Mouse (Mus musculus) CH12.LX (cell line): ENCODE results near the gene Gm45623. TPM values are rescaled to one million over a fixed set of nuclear protein-coding genes. Genes with fewer than 3 reads are reported as not detected.

Experiments
- DNase-seq: peaks from one replicate; pipeline ENCODE4 v3.0.0-alpha.2; 2013; ENCODE audit errors: extremely low read depth
- H3K27ac ChIP-seq: 2 replicates; pipeline ENCODE4 v1.5.1; 2012; ENCODE audit warnings: low read depth, mild to moderate bottlenecking, control low read depth, moderate library complexity; ENCODE audit not compliant: insufficient read depth
- H3K27me3 ChIP-seq: replicated peaks from 2 replicates; pipeline ENCODE3; 2012; ENCODE audit warnings: inconsistent platforms
- H3K36me3 ChIP-seq, 2 experiments: replicated peaks in 1 of 2; 2 replicates each; pipeline versions ENCODE3 to v1.6.1; 2012; ENCODE audit warnings: inconsistent platforms in 1 of 2, low read length in 1 of 2, mild to moderate bottlenecking in 1 of 2, mixed read lengths in 1 of 2, moderate library complexity in 1 of 2; ENCODE audit not compliant: control insufficient read depth in 1 of 2, insufficient read depth in 1 of 2
- H3K4me1 ChIP-seq, 2 experiments: 2 replicates each; pipeline ENCODE4 v1.6.1; 2012; ENCODE audit warnings: inconsistent platforms in 1 of 2, moderate library complexity in 1 of 2; ENCODE audit not compliant: insufficient read depth in 2 of 2, control insufficient read depth in 1 of 2
- H3K4me2 ChIP-seq: 2 replicates; pipeline ENCODE4 v1.6.1; 2012; ENCODE audit warnings: low read depth, mild to moderate bottlenecking, control low read depth; ENCODE audit not compliant: poor library complexity, insufficient read depth, severe bottlenecking
- H3K4me3 ChIP-seq, 3 experiments: fragments of 150-350 bp in 1 of 3; sonication (generic) in 1 of 3; replicated peaks in 1 of 3; 2 replicates each; pipeline versions ENCODE3 to v1.5.1; 2011 to 2012; ENCODE audit warnings: low read depth in 2 of 3, low read length in 2 of 3, mild to moderate bottlenecking in 2 of 3, moderate library complexity in 2 of 3, control low read depth in 1 of 3, improper control_type of control experiment in 1 of 3, inconsistent platforms in 1 of 3, mixed read lengths in 1 of 3; ENCODE audit not compliant: poor library complexity in 1 of 3
- H3K79me2 ChIP-seq: replicated peaks from 2 replicates; pipeline ENCODE4 v1.6.1; 2012; ENCODE audit warnings: mild to moderate bottlenecking, moderate library complexity; ENCODE audit not compliant: control insufficient read depth, poor library complexity, insufficient read depth, severe bottlenecking; ENCODE audit errors: extremely low read depth
- H3K9ac ChIP-seq: 2 replicates; pipeline ENCODE4 v1.6.1; 2012; ENCODE audit warnings: low read depth, mild to moderate bottlenecking, control low read depth, moderate library complexity; ENCODE audit not compliant: insufficient read depth
- H3K9me3 ChIP-seq: replicated peaks from 2 replicates; pipeline ENCODE3; 2012; ENCODE audit warnings: low read length, inconsistent platforms, mixed read lengths
- CHD2 ChIP-seq: IDR thresholded peaks from 2 replicates; pipeline ENCODE4 v1.6.1; 2011; ENCODE audit warnings: low read length, improper control_type of control experiment
- CTCF ChIP-seq, 2 experiments: IDR thresholded peaks in 1 of 2; conservative IDR thresholded peaks in 1 of 2; 2 replicates each; pipeline ENCODE4 v1.5.1; 2011 to 2012; ENCODE audit warnings: low read depth in 2 of 2, low read length in 2 of 2, improper control_type of control experiment in 1 of 2, inconsistent platforms in 1 of 2, mild to moderate bottlenecking in 1 of 2, moderate library complexity in 1 of 2
- E2F4 ChIP-seq: IDR thresholded peaks from 2 replicates; pipeline ENCODE4 v1.6.1; 2011; ENCODE audit warnings: low read depth, low read length, improper control_type of control experiment; ENCODE audit not compliant: insufficient replicate concordance
- ELF1 ChIP-seq: IDR thresholded peaks from 2 replicates; pipeline ENCODE4 v1.6.1; 2014; ENCODE audit warnings: low read depth, mild to moderate bottlenecking, inconsistent platforms, low read length, improper control_type of control experiment
- IRF4 ChIP-seq: IDR thresholded peaks from 2 replicates; pipeline ENCODE4 v1.6.1; 2014; ENCODE audit warnings: low read depth, mild to moderate bottlenecking, inconsistent platforms, low read length, improper control_type of control experiment
- JUN ChIP-seq: IDR thresholded peaks from 2 replicates; pipeline ENCODE4 v1.6.1; 2011; ENCODE audit warnings: low read depth, mild to moderate bottlenecking, low read length, improper control_type of control experiment, moderate library complexity; ENCODE audit not compliant: insufficient read depth
- JUND ChIP-seq: conservative IDR thresholded peaks from 2 replicates; pipeline ENCODE4 v1.6.1; 2011; ENCODE audit warnings: low read depth, low read length, improper control_type of control experiment
- POLR2AphosphoS2 ChIP-seq: IDR thresholded peaks from 2 replicates; pipeline ENCODE4 v1.6.1; 2011; ENCODE audit warnings: low read depth, low read length, improper control_type of control experiment
- RAD21 ChIP-seq: IDR thresholded peaks from 2 replicates; pipeline ENCODE4 v1.6.1; 2011; ENCODE audit warnings: low read depth, mild to moderate bottlenecking, low read length, improper control_type of control experiment, moderate library complexity
- SIN3A ChIP-seq: IDR thresholded peaks from 2 replicates; pipeline ENCODE4 v1.6.1; 2012; ENCODE audit warnings: low read length, improper control_type of control experiment, inconsistent platforms
- SMC3 ChIP-seq: IDR thresholded peaks from 2 replicates; pipeline ENCODE4 v1.6.1; 2011; ENCODE audit warnings: low read depth, low read length, improper control_type of control experiment
- UBTF ChIP-seq: IDR thresholded peaks from 2 replicates; pipeline ENCODE4 v1.6.1; 2012; ENCODE audit warnings: low read depth, mild to moderate bottlenecking, inconsistent platforms, low read length, improper control_type of control experiment, moderate library complexity
- USF1 ChIP-seq: IDR thresholded peaks from 2 replicates; pipeline ENCODE4 v1.6.1; 2014; ENCODE audit warnings: low read depth, mild to moderate bottlenecking, inconsistent platforms, low read length, improper control_type of control experiment
- USF2 ChIP-seq: conservative IDR thresholded peaks from 2 replicates; pipeline ENCODE4 v1.6.1; 2011; ENCODE audit warnings: low read depth, low read length, improper control_type of control experiment
- dilution Hi-C: fragments of 300-500 bp; cut with MboI; formaldehyde crosslinking; loops from 2 replicates; pipeline ENCODE4 v1.14.3; 2020; ENCODE audit warnings: low sequenced_read_pairs; ENCODE audit not compliant: extremely low pct_unique_long_range_greater_than_20kb, extremely low pct_ligation_motif_present
- in situ Hi-C: fragments of 300-500 bp; cut with MboI; formaldehyde crosslinking; loops from 3 replicates; pipeline ENCODE4 v1.14.3; 2019; ENCODE audit warnings: low sequenced_read_pairs, low pct_ligation_motif_present, low pct_unique_long_range_greater_than_20kb, mixed read lengths
- polyA plus RNA-seq: library from polyadenylated mRNA; unstranded; fragments of >175 nt; gene quantifications from 2 replicates; pipeline ENCODE4 v1.2.1, GENCODE M21; 2012; ENCODE audit warnings: low read depth; ENCODE audit not compliant: insufficient read length
- total RNA-seq, 2 experiments: library from RNA; depleted of rRNA; stranded (reverse); fragments of 300-350 nt in 1 of 2; fragments of >200 nt in 1 of 2; gene quantifications; 2 replicates each; pipeline ENCODE4 v1.2.3; 2012 to 2014

Gene Gm45623
- total and polyA plus RNA-seq, 3 experiments = not detected

DNA sequence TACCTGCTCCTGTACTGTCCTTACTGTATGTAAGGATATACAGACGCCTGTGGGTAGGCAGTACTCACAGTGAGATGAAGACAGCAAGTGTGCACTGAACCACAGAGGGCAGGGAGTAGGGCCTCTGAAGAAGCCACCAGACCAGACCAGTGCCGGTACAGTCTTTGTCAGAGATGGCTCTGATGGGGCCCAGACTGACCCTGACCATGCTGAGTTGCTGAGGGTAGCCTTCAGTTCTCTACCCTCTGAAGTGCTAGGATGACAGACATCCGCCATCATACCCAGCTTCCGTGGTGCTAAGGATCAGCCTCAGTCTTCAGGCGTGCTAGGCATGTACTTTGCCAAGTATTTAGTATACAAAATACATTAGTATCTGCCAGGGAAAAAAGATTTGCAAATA, 14.1 kb downstream of the Gm45623 start:
- Histone ChIP-seq H3K36me3 (peaks cover 20 to 64% of the 10 kb centered on the region in 2 experiments), H3K27ac (no peak overlapping the region), H3K4me1 (no peaks in the 10 kb centered on the region), H3K4me3 (no peak overlapping the region), H3K9ac (no peak overlapping the region), H3K4me2 (no peak overlapping the region), H3K79me2 (no peaks in the 10 kb centered on the region), H3K27me3 (no peaks in the 10 kb centered on the region), H3K9me3 (no peaks in the 10 kb centered on the region)
- TF ChIP-seq ELF1 (no peak), IRF4 (no peak), CHD2 (no peak), USF2 (no peak), JUN (no peak), CTCF (conservative IDR thresholded peaks at IDR 0.05 in 1 of 2, IDR thresholded peaks at IDR 0.05 in 1 of 2; ENCODE audit: low read depth in 2 of 2, low read length in 2 of 2) (no peak)
- in situ Hi-C loops = no loop called here
- dilution Hi-C loops = no loop called here
- DNase-seq = no peak

GRCm38 (mm10) chr13:56735212-56735875, 18.3 kb downstream of the Gm45623 start:
- Histone ChIP-seq H3K4me3 (no peak overlapping the region), H3K36me3 (peaks cover 38 to 84% of the 10 kb centered on the region in 2 experiments), H3K27me3 (no peaks in the 10 kb centered on the region), H3K79me2 (no peaks in the 10 kb centered on the region), H3K9ac (no peak overlapping the region), H3K4me1 (no peaks in the 10 kb centered on the region), H3K4me2 (no peak overlapping the region), H3K27ac (no peak overlapping the region), H3K9me3 (no peaks in the 10 kb centered on the region)
- in situ Hi-C loops (no loop called here), dilution Hi-C loops (no loop called here)
- TF ChIP-seq SIN3A = no peak
- TF ChIP-seq RAD21 = peak; percentile 52
- TF ChIP-seq E2F4 = no peak
- no peak for TF ChIP-seq UBTF
- no peak for TF ChIP-seq JUND
- TF ChIP-seq SMC3 = peak; percentile 51
- TF ChIP-seq USF2 = no peak
- peak; percentile 9 to 61; a peak in 2 of 4 replicates for TF ChIP-seq CTCF (conservative IDR thresholded peaks at IDR 0.05 in 1 of 2, IDR thresholded peaks at IDR 0.05 in 1 of 2; ENCODE audit: low read depth in 2 of 2, low read length in 2 of 2)
- no peak for TF ChIP-seq POLR2AphosphoS2
- TF ChIP-seq USF1 = no peak
- DNase-seq = peak; percentile 13
